Mouse (Mus musculus): Measurements from ENCODE around the gene Manba.
"Not testable (repeated sequence)": the region's sequence is repeated elsewhere in the genome, so short reads cannot be mapped to it uniquely, and the experiment has no call there.

Gene Manba

GRCm38 (mm10) chr3:135487803-135488202, 2.4 kb downstream of the Manba start:
- DNase-seq, result no peak

- DNase-seq, result no peak
Observed at GRCm38 (mm10) chr3:135489865-135490520, 4.6 kb downstream of the Manba start.

- no peak for DNase-seq
Observed at GRCm38 (mm10) chr3:135491102-135491501, 5.7 kb downstream of the Manba start.

GRCm38 (mm10) chr3:135493320-135493719, 7.9 kb downstream of the Manba start:
- not testable (repeated sequence) for DNase-seq

- not testable (repeated sequence) for DNase-seq
Observed at GRCm38 (mm10) chr3:135497956-135498355, 12.5 kb downstream of the Manba start.

- no peak for DNase-seq
Observed at GRCm38 (mm10) chr3:135498891-135499290, 13.5 kb downstream of the Manba start.

GRCm38 (mm10) chr3:135503160-135503559, 17.7 kb downstream of the Manba start:
- no peak for DNase-seq

- DNase-seq, result peak; percentile 21
Observed at GRCm38 (mm10) chr3:135505369-135505909, 20.0 kb downstream of the Manba start.

GRCm38 (mm10) chr3:135505916-135506482, 20.6 kb downstream of the Manba start:
- DNase-seq, result no peak

- DNase-seq, result no peak
Observed at GRCm38 (mm10) chr3:135507506-135507905, 22.1 kb downstream of the Manba start.

GRCm38 (mm10) chr3:135508191-135508590, 22.8 kb downstream of the Manba start:
- no peak for DNase-seq

GRCm38 (mm10) chr3:135510372-135510771, 25.0 kb downstream of the Manba start:
- no peak for DNase-seq

GRCm38 (mm10) chr3:135511683-135512082, 26.3 kb downstream of the Manba start:
- no peak for DNase-seq

GRCm38 (mm10) chr3:135513270-135513669, 27.9 kb downstream of the Manba start:
- no peak for DNase-seq

- DNase-seq, result no peak
Observed at GRCm38 (mm10) chr3:135513800-135514425, 28.5 kb downstream of the Manba start.

GRCm38 (mm10) chr3:135515246-135515645, 29.8 kb downstream of the Manba start:
- no peak for DNase-seq

- no peak for DNase-seq
Observed at GRCm38 (mm10) chr3:135516891-135517290, 31.5 kb downstream of the Manba start.

GRCm38 (mm10) chr3:135518882-135519281, 33.5 kb downstream of the Manba start:
- DNase-seq, result no peak

GRCm38 (mm10) chr3:135519584-135519983, 34.2 kb downstream of the Manba start:
- no peak for DNase-seq

GRCm38 (mm10) chr3:135521963-135522362, 36.6 kb downstream of the Manba start:
- no peak for DNase-seq

GRCm38 (mm10) chr3:135522618-135523355, 37.4 kb downstream of the Manba start:
- DNase-seq, result no peak

- not testable (repeated sequence) for DNase-seq
Observed at GRCm38 (mm10) chr3:135524900-135525299, 39.5 kb downstream of the Manba start.

- no peak for DNase-seq
Observed at GRCm38 (mm10) chr3:135529670-135530069, 44.3 kb downstream of the Manba start.

All from right cerebral cortex, postnatal 14 days (tissue).